20 mouse cellular contexts compared by ENCODE assay signal in the genomic region with DNA sequence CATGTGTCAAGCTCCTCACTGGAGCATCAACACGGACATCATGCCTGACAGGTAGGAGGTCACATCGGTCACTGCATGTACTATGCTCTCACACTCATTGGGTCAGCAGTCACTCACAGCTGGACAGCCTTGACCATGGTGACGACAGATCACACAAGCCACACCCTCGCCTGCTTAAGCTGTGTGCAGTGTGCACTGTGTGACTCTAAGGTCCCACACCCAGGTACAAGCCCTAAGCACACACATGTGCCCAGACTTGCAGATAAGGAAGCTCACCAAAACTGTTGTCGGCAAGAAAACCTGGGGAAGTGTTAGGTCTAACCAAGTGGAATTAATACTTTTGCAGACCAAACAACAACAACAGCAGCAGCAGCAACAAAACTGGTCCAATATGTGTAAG. TPM values are rescaled to one million over a fixed set of nuclear protein-coding genes. Genes with fewer than 3 reads are reported as not detected.
DNase-seq lines count a peak whose midpoint lies in the region; ATAC-seq and TF ChIP-seq lines count a peak whose summit lies in the region.
"Had no signal": no experiment of that assay in that cellular context is flagged by ENCODE, and none has a peak within 500 bp of the region (broad histone marks: within the 10 kb centered on the region; RNA-seq: fewer than 3 reads in every experiment).

No protein-coding gene starts in this region.

- H3K4me1 ChIP-seq in heart, adult 2 months (ENCODE audit: control insufficient read depth, insufficient read depth, low read length), result no peaks in the 10 kb centered on the region
- peaks cover 2 to 14% of the 10 kb centered on the region in 2 experiments; a peak in 3 of 4 replicates for H3K4me1 ChIP-seq in MEL (ENCODE audit: control insufficient read depth in 1 of 2, insufficient read depth in 2 of 2, low read length in 2 of 2)
- peaks cover 18 to 23% of the 10 kb centered on the region in 2 experiments for H3K4me1 ChIP-seq in liver, embryonic 14.5 days (replicated peaks; ENCODE audit: control insufficient read depth in 2 of 2, insufficient read depth in 2 of 2, low read length in 1 of 2)
- H3K4me1 ChIP-seq in forebrain, postnatal 0 days (ENCODE audit: insufficient read depth), result no peaks in the 10 kb centered on the region
- H3K4me1 ChIP-seq in midbrain, embryonic 16.5 days (ENCODE audit: control insufficient read depth, insufficient read depth, low read length), result no peaks in the 10 kb centered on the region
- no peaks in the 10 kb centered on the region for H3K4me1 ChIP-seq in hindbrain, embryonic 10.5 days (replicated peaks)
- H3K4me1 ChIP-seq: heart, embryonic 15.5 days; hindbrain, embryonic 12.5 days; neural tube, embryonic 12.5 days had no signal

- peak; percentile 53 for DNase-seq in heart, adult 11 months
- DNase-seq in heart, adult 2 months, result no peak
- peak; percentile 54 for DNase-seq in MEL (ENCODE audit: low read depth, low spot score)
- DNase-seq in liver, embryonic 14.5 days (ENCODE audit: low read depth in 3 of 3, low spot score in 3 of 3), result peak; percentile 49 to 67 (median 61)
- DNase-seq in forebrain, postnatal 0 days, result no peak
- no peak for DNase-seq in hindbrain, embryonic 10.5 days (ENCODE audit: low spot score)
- DNase-seq: cerebellum, adult 18-20 months; gastrocnemius, postnatal 14 days; kidney, adult 18-20 months; kidney, postnatal 4 days; left cerebral cortex, postnatal 4 days; lung, adult 2 months; lung, postnatal 4 days; thymus, postnatal 36 days had no signal

- H3K27me3 ChIP-seq in heart, adult 2 months (ENCODE audit: control insufficient read depth, insufficient read depth, low read length), result no peaks in the 10 kb centered on the region
- H3K27me3 ChIP-seq in MEL (ENCODE audit: control insufficient read depth in 1 of 2, insufficient read depth in 2 of 2, low read length in 2 of 2), result no peaks in the 10 kb centered on the region
- no peaks in the 10 kb centered on the region for H3K27me3 ChIP-seq in liver, embryonic 14.5 days (ENCODE audit: control insufficient read depth, insufficient read depth, low read length)
- no peaks in the 10 kb centered on the region for H3K27me3 ChIP-seq in forebrain, postnatal 0 days (ENCODE audit: insufficient read depth, low read length)
- H3K27me3 ChIP-seq in midbrain, embryonic 16.5 days (ENCODE audit: control insufficient read depth, insufficient read depth, low read depth, low read length), result no peaks in the 10 kb centered on the region; the same call in 1 of the 2 replicates
- H3K27me3 ChIP-seq in hindbrain, embryonic 10.5 days (ENCODE audit: insufficient read depth, poor library complexity, severe bottlenecking), result no peaks in the 10 kb centered on the region
- H3K27me3 ChIP-seq: heart, embryonic 15.5 days; hindbrain, embryonic 12.5 days; neural tube, embryonic 12.5 days had no signal

- peak overlapping the region; percentile 65 for H3K4me2 ChIP-seq in liver, embryonic 14.5 days (ENCODE audit: low read depth)
- H3K4me2 ChIP-seq in forebrain, postnatal 0 days (ENCODE audit: low read depth), result no peak overlapping the region
- H3K4me2 ChIP-seq in midbrain, embryonic 16.5 days (ENCODE audit: low read length), result no peak overlapping the region
- H3K4me2 ChIP-seq: heart, embryonic 15.5 days; hindbrain, embryonic 12.5 days; neural tube, embryonic 12.5 days had no signal

- no peak for TF ChIP-seq CTCF in heart, adult 2 months (IDR thresholded peaks at IDR 0.05)
- no peak for TF ChIP-seq CTCF in MEL (IDR thresholded peaks at IDR 0.05 in 2 of 3, conservative IDR thresholded peaks at IDR 0.05 in 1 of 3; ENCODE audit: control insufficient read depth in 1 of 3, insufficient read depth in 1 of 3, low read depth in 2 of 3, low read length in 3 of 3, poor library complexity in 1 of 3, severe bottlenecking in 1 of 3)
- TF ChIP-seq CTCF in liver, embryonic 14.5 days (IDR thresholded peaks at IDR 0.05; ENCODE audit: low read depth), result no peak
- TF ChIP-seq CTCF in forebrain, postnatal 0 days (IDR thresholded peaks at IDR 0.05; ENCODE audit: low read depth), result no peak

- H3K79me2 ChIP-seq in heart, adult 2 months (replicated peaks; ENCODE audit: control insufficient read depth, insufficient read depth, low read length), result no peaks in the 10 kb centered on the region
- no peaks in the 10 kb centered on the region for H3K79me2 ChIP-seq in MEL (ENCODE audit: control insufficient read depth, insufficient read depth, low read length, poor library complexity)

- H3K9me3 ChIP-seq in MEL (replicated peaks; ENCODE audit: insufficient read depth, low read length), result no peaks in the 10 kb centered on the region
- no peaks in the 10 kb centered on the region for H3K9me3 ChIP-seq in liver, embryonic 14.5 days (ENCODE audit: control insufficient read depth, low read length)
- H3K9me3 ChIP-seq in forebrain, postnatal 0 days (ENCODE audit: low read length), result 0 out of 2 replicates have a peak, but pooled peaks cover 4% of the 10 kb centered on the region
- peaks cover 4% of the 10 kb centered on the region; the same call in 1 of the 2 replicates for H3K9me3 ChIP-seq in midbrain, embryonic 16.5 days (replicated peaks; ENCODE audit: control insufficient read depth, low read length, poor library complexity, severe bottlenecking)
- no peaks in the 10 kb centered on the region for H3K9me3 ChIP-seq in hindbrain, embryonic 10.5 days
- H3K9me3 ChIP-seq: heart, embryonic 15.5 days; neural tube, embryonic 12.5 days had no signal

- no peak for TF ChIP-seq RAD21 in MEL (IDR thresholded peaks at IDR 0.05; ENCODE audit: low read depth, low read length)

- H3K36me3 ChIP-seq in heart, adult 2 months (ENCODE audit: control insufficient read depth, insufficient read depth, low read length), result no peaks in the 10 kb centered on the region
- H3K36me3 ChIP-seq in MEL (ENCODE audit: control insufficient read depth in 1 of 2, insufficient read depth in 2 of 2, low read length in 2 of 2), result peaks cover 0 to 8% of the 10 kb centered on the region in 2 experiments; a peak in 2 of 4 replicates
- no peaks in the 10 kb centered on the region for H3K36me3 ChIP-seq in liver, embryonic 14.5 days (replicated peaks; ENCODE audit: control insufficient read depth, insufficient read depth, low read depth)
- no peaks in the 10 kb centered on the region for H3K36me3 ChIP-seq in forebrain, postnatal 0 days (ENCODE audit: insufficient read depth)
- no peaks in the 10 kb centered on the region for H3K36me3 ChIP-seq in midbrain, embryonic 16.5 days (ENCODE audit: control insufficient read depth, insufficient read depth, low read length)
- no peaks in the 10 kb centered on the region for H3K36me3 ChIP-seq in hindbrain, embryonic 10.5 days
- H3K36me3 ChIP-seq: heart, embryonic 15.5 days; hindbrain, embryonic 12.5 days; neural tube, embryonic 12.5 days had no signal

- 57% methylated on average over 5 of the region's 5 CpGs for WGBS in heart, adult 2 months
- WGBS in liver, embryonic 14.5 days (ENCODE audit: insufficient replicate concordance), result 38% methylated on average over 5 of the region's 5 CpGs
- WGBS in forebrain, postnatal 0 days, result 82% methylated on average over 5 of the region's 5 CpGs
- WGBS in midbrain, embryonic 16.5 days, result 82% methylated on average over 5 of the region's 5 CpGs
- 84% methylated on average over 5 of the region's 5 CpGs for WGBS in hindbrain, embryonic 10.5 days

- TF ChIP-seq POLR2A in heart, adult 2 months (IDR thresholded peaks at IDR 0.05; ENCODE audit: insufficient read depth, low read depth, low read length), result no peak
- no peak for TF ChIP-seq POLR2A in MEL (IDR thresholded peaks at IDR 0.05; ENCODE audit: control insufficient read depth in 1 of 2, insufficient read depth in 1 of 2, low read depth in 1 of 2, low read length in 2 of 2, poor library complexity in 1 of 2)

- peak; percentile 86 for ATAC-seq in erythroid progenitor cell, adult 5-6 weeks (replicated peaks; ENCODE audit: low FRiP score, poor library complexity, severe bottlenecking)
- peak; percentile 85 for ATAC-seq in liver, embryonic 14.5 days (ENCODE audit: insufficient read depth)
- no peak for ATAC-seq in forebrain, postnatal 0 days
- no peak for ATAC-seq in midbrain, embryonic 16.5 days
- ATAC-seq: Patski had no signal

- no peak overlapping the region for H3K9ac ChIP-seq in heart, adult 2 months (ENCODE audit: low read depth, low read length)
- no peak overlapping the region for H3K9ac ChIP-seq in MEL (ENCODE audit: control insufficient read depth, low read depth, low read length, poor library complexity, severe bottlenecking)
- peak overlapping the region; percentile 38 for H3K9ac ChIP-seq in liver, embryonic 14.5 days (replicated peaks)
- no peak overlapping the region for H3K9ac ChIP-seq in forebrain, postnatal 0 days
- no peak overlapping the region for H3K9ac ChIP-seq in midbrain, embryonic 16.5 days (ENCODE audit: low read depth, low read length)
- H3K9ac ChIP-seq: heart, embryonic 15.5 days; hindbrain, embryonic 12.5 days; neural tube, embryonic 12.5 days had no signal

- H3K4me3 ChIP-seq in heart, adult 2 months, result no peak overlapping the region
- H3K4me3 ChIP-seq in MEL (ENCODE audit: control insufficient read depth in 1 of 2, insufficient read depth in 1 of 2, low read depth in 2 of 2, low read length in 2 of 2), result no peak overlapping the region
- H3K4me3 ChIP-seq in liver, embryonic 14.5 days (ENCODE audit: insufficient read depth in 1 of 2, low read depth in 2 of 2, low read length in 2 of 2), result peak overlapping the region; percentile 22 to 34; a peak in 3 of 4 replicates
- no peak overlapping the region for H3K4me3 ChIP-seq in forebrain, postnatal 0 days (ENCODE audit: low read depth, low read length)
- no peak overlapping the region for H3K4me3 ChIP-seq in midbrain, embryonic 16.5 days (ENCODE audit: low read depth, low read length)
- H3K4me3 ChIP-seq in hindbrain, embryonic 10.5 days, result no peak overlapping the region
- H3K4me3 ChIP-seq: heart, embryonic 15.5 days; hindbrain, embryonic 12.5 days; neural tube, embryonic 12.5 days had no signal

- intact Hi-C loops in heart, adult 2 months (cut with DNase I), result no loop called here

- no peak for TF ChIP-seq EP300 in heart, adult 2 months (IDR thresholded peaks at IDR 0.05; ENCODE audit: insufficient read depth, low read depth, low read length)
- no peak for TF ChIP-seq EP300 in MEL (IDR thresholded peaks at IDR 0.05; ENCODE audit: low read depth in 1 of 2, low read length in 2 of 2)
- TF ChIP-seq EP300 in liver, embryonic 14.5 days (IDR thresholded peaks at IDR 0.05; ENCODE audit: low read depth), result peak; percentile 46

- H3K27ac ChIP-seq in heart, adult 2 months, result no peak overlapping the region
- H3K27ac ChIP-seq in MEL (ENCODE audit: control insufficient read depth, low read depth, low read length), result no peak overlapping the region
- peak overlapping the region; percentile 94 for H3K27ac ChIP-seq in liver, embryonic 14.5 days
- H3K27ac ChIP-seq in forebrain, postnatal 0 days (ENCODE audit: low read depth, low read length), result no peak overlapping the region
- no peak overlapping the region for H3K27ac ChIP-seq in midbrain, embryonic 16.5 days (ENCODE audit: low read length)
- H3K27ac ChIP-seq in hindbrain, embryonic 10.5 days, result no peak overlapping the region
- H3K27ac ChIP-seq: heart, embryonic 15.5 days; hindbrain, embryonic 12.5 days; neural tube, embryonic 12.5 days had no signal

RNA-seq across cellular contexts. Expression of a gene that starts 23.3 kb away (rescaled TPM):
- 10 to 100 TPM; 12.3 to 13.3 TPM for total RNA-seq in heart, adult 2 months (2021)
- polyA plus RNA-seq in heart, adult 2 months (2012; rRNA removed), result 3.4 and 7.7 TPM in 2 replicates
- total RNA-seq in MEL (2012; rRNA removed), result 3.3 and 5.3 TPM in 2 replicates
- 1 to 10 TPM in 1 of 2 experiments, not detected in 1; 3.5 TPM for polyA plus RNA-seq in MEL (2012; ENCODE audit: insufficient read depth in 1 of 2, insufficient read length in 2 of 2, low read depth in 1 of 2, low replicate concordance in 2 of 2, missing spikeins in 1 of 2)
- not detected in 2 replicates for total RNA-seq in erythroid progenitor cell, adult 5-6 weeks (2015; ENCODE audit: low replicate concordance)
- total RNA-seq in erythroid progenitor cell, adult 5-6 weeks (2017; ENCODE audit: low replicate concordance), result 0.13 TPM in 1 of 2 replicates, not detected in the other
- polyA plus RNA-seq in liver, embryonic 14.5 days (2012; rRNA removed), result 0.50 and 0.55 TPM in 2 replicates
- polyA plus RNA-seq in liver, embryonic 14.5 days (2014; fragmentation: Nextera tagmentation; extraction: Ambion mirVana), result 0.81 and 0.86 TPM in 2 replicates
- 1.8 and 2.1 TPM in 2 replicates for total RNA-seq in forebrain, postnatal 0 days (2014; rRNA removed)
- polyA plus RNA-seq in forebrain, postnatal 0 days (2015; fragmentation: Nextera tagmentation; extraction: Ambion mirVana), result 0.65 and 0.86 TPM in 2 replicates
- 1.3 and 1.4 TPM in 2 replicates for polyA plus RNA-seq in midbrain, embryonic 16.5 days (2015; fragmentation: Nextera tagmentation; extraction: Ambion mirVana)
- 2.3 and 2.8 TPM in 2 replicates for polyA plus RNA-seq in hindbrain, embryonic 10.5 days (2016; fragmentation: Nextera tagmentation; extraction: Ambion mirVana)

RNA-seq across cellular contexts. Expression of a gene that starts 34.5 kb away (rescaled TPM):
- 10 to 100 TPM; 24.0 to 25.5 TPM for total RNA-seq in heart, adult 2 months (2021)
- 14.6 and 18.8 TPM in 2 replicates for polyA plus RNA-seq in heart, adult 2 months (2012; rRNA removed)
- total RNA-seq in MEL (2012; rRNA removed), result 72.6 and 73.8 TPM in 2 replicates
- polyA plus RNA-seq in MEL (2012; ENCODE audit: insufficient read depth in 1 of 2, insufficient read length in 2 of 2, low read depth in 1 of 2, low replicate concordance in 2 of 2, missing spikeins in 1 of 2), result 100 to 1,000 TPM in 1 of 2 experiments, 10 to 100 TPM in 1; 89.0 to 162 TPM
- 19.1 and 23.1 TPM in 2 replicates for total RNA-seq in erythroid progenitor cell, adult 5-6 weeks (2015; ENCODE audit: low replicate concordance)
- total RNA-seq in erythroid progenitor cell, adult 5-6 weeks (2017; ENCODE audit: low replicate concordance), result 13.3 and 17.6 TPM in 2 replicates
- polyA plus RNA-seq in liver, embryonic 14.5 days (2012; rRNA removed), result 6.7 and 9.0 TPM in 2 replicates
- 6.3 and 6.7 TPM in 2 replicates for polyA plus RNA-seq in liver, embryonic 14.5 days (2014; fragmentation: Nextera tagmentation; extraction: Ambion mirVana)
- 68.9 and 71.9 TPM in 2 replicates for total RNA-seq in forebrain, postnatal 0 days (2014; rRNA removed)
- polyA plus RNA-seq in forebrain, postnatal 0 days (2015; fragmentation: Nextera tagmentation; extraction: Ambion mirVana), result 9.5 and 9.9 TPM in 2 replicates
- polyA plus RNA-seq in midbrain, embryonic 16.5 days (2015; fragmentation: Nextera tagmentation; extraction: Ambion mirVana), result 10.7 and 10.9 TPM in 2 replicates
- 12.5 and 17.1 TPM in 2 replicates for polyA plus RNA-seq in hindbrain, embryonic 10.5 days (2016; fragmentation: Nextera tagmentation; extraction: Ambion mirVana)

RNA-seq across cellular contexts. Expression of a gene that starts 43.4 kb away (rescaled TPM):
- total RNA-seq in heart, adult 2 months (2021), result under 1 TPM; 0.14 to 0.16 TPM
- 0.35 and 0.61 TPM in 2 replicates for polyA plus RNA-seq in heart, adult 2 months (2012; rRNA removed)
- total RNA-seq in MEL (2012; rRNA removed), result 0.98 and 1.6 TPM in 2 replicates
- polyA plus RNA-seq in MEL (2012; ENCODE audit: insufficient read depth in 1 of 2, insufficient read length in 2 of 2, low read depth in 1 of 2, low replicate concordance in 2 of 2, missing spikeins in 1 of 2), result 1 to 10 TPM in 1 of 2 experiments, not detected in 1; 4.0 TPM
- not detected in 2 replicates for total RNA-seq in erythroid progenitor cell, adult 5-6 weeks (2015; ENCODE audit: low replicate concordance)
- 0.13 and 0.23 TPM in 2 replicates for total RNA-seq in erythroid progenitor cell, adult 5-6 weeks (2017; ENCODE audit: low replicate concordance)
- polyA plus RNA-seq in liver, embryonic 14.5 days (2012; rRNA removed), result 0.12 and 0.15 TPM in 2 replicates
- 0.10 and 0.18 TPM in 2 replicates for polyA plus RNA-seq in liver, embryonic 14.5 days (2014; fragmentation: Nextera tagmentation; extraction: Ambion mirVana)
- 32.8 and 41.9 TPM in 2 replicates for total RNA-seq in forebrain, postnatal 0 days (2014; rRNA removed)
- polyA plus RNA-seq in forebrain, postnatal 0 days (2015; fragmentation: Nextera tagmentation; extraction: Ambion mirVana), result 14.5 and 17.3 TPM in 2 replicates
- 31.5 and 33.6 TPM in 2 replicates for polyA plus RNA-seq in midbrain, embryonic 16.5 days (2015; fragmentation: Nextera tagmentation; extraction: Ambion mirVana)
- 8.9 and 16.2 TPM in 2 replicates for polyA plus RNA-seq in hindbrain, embryonic 10.5 days (2016; fragmentation: Nextera tagmentation; extraction: Ambion mirVana)

Comparison
In these comparisons a context has a peak if more than half of its experiments do, and no peak if none do; other contexts are left out.
1. DNase-seq: peak in heart, adult 11 months (single experiment), MEL (single experiment) and liver, embryonic 14.5 days (3 of 3); none in heart, adult 2 months (0 of 2), forebrain, postnatal 0 days (single experiment) and hindbrain, embryonic 10.5 days (single experiment).
2. H3K4me3 ChIP-seq: peak in liver, embryonic 14.5 days (2 of 2); none in heart, adult 2 months (single experiment), MEL (0 of 2), forebrain, postnatal 0 days (single experiment), midbrain, embryonic 16.5 days (single experiment) and hindbrain, embryonic 10.5 days (single experiment).
3. ATAC-seq: peak in erythroid progenitor cell, adult 5-6 weeks (single experiment) and liver, embryonic 14.5 days (single experiment); none in forebrain, postnatal 0 days (single experiment) and midbrain, embryonic 16.5 days (single experiment).